Mouse (Mus musculus) forebrain, embryonic 11.5 days (tissue): ENCODE results near the gene Tmem97. TPM values are rescaled to one million over a fixed set of nuclear protein-coding genes. Genes with fewer than 3 reads are reported as not detected.
"Not testable (repeated sequence)": the region's sequence is repeated elsewhere in the genome, so short reads cannot be mapped to it uniquely, and the experiment has no call there.

Experiments used
- ATAC-seq: fragments of 200-750 bp; cut with Nextera tagmentation; replicated peaks from 2 replicates; pipeline ENCODE4 v1.8.0; 2017; ENCODE audit warnings: moderate TSS enrichment; ENCODE audit not compliant: low FRiP score
- DNase-seq: peaks from one replicate; pipeline ENCODE4 v3.0.0-alpha.2; 2017; ENCODE audit warnings: low spot score
- H3K27ac ChIP-seq: fragments of 300-500 bp; sonication (generic); 2 replicates; pipeline ENCODE4 v1.5.1; 2014; ENCODE audit warnings: low read depth, low read length
- H3K27me3 ChIP-seq: fragments of 300-500 bp; sonication (generic); 2 replicates; pipeline ENCODE4 v1.6.1; 2014; ENCODE audit warnings: mild to moderate bottlenecking, low read length, mixed read lengths; ENCODE audit not compliant: control insufficient read depth, insufficient read depth
- H3K36me3 ChIP-seq: fragments of 300-500 bp; sonication (generic); 2 replicates; pipeline ENCODE4 v1.6.1; 2014; ENCODE audit warnings: mild to moderate bottlenecking, low read length, moderate library complexity, mixed read lengths; ENCODE audit not compliant: control insufficient read depth, insufficient read depth
- H3K4me1 ChIP-seq: fragments of 300-500 bp; sonication (generic); replicated peaks from 2 replicates; pipeline ENCODE4 v1.6.1; 2014; ENCODE audit warnings: low read length, mixed read lengths; ENCODE audit not compliant: control insufficient read depth, insufficient read depth
- H3K4me2 ChIP-seq: fragments of 300-500 bp; sonication (generic); 2 replicates; pipeline ENCODE4 v1.6.1; 2014; ENCODE audit warnings: low read depth, mild to moderate bottlenecking, low read length, moderate library complexity, mixed read lengths; ENCODE audit not compliant: severe bottlenecking
- H3K4me3 ChIP-seq: fragments of 300-500 bp; sonication (generic); 2 replicates; pipeline ENCODE4 v1.5.1; 2014; ENCODE audit warnings: low read depth, low read length
- H3K9ac ChIP-seq: fragments of 300-500 bp; sonication (generic); 2 replicates; pipeline ENCODE4 v1.6.1; 2014; ENCODE audit warnings: low read length
- H3K9me3 ChIP-seq: fragments of 300-500 bp; sonication (generic); 2 replicates; pipeline ENCODE4 v1.6.1; 2016; ENCODE audit warnings: low read length, mixed read lengths; ENCODE audit not compliant: control insufficient read depth
- WGBS: fragments of 180-500 bp; shearing (Covaris S2); extraction: QIAGEN DNeasy Blood & Tissue Kit; methylation state at CpG from one replicate; pipeline ENCODE4 v1.1.7; 2014; 5-methylcytosine and 5-hydroxymethylcytosine counted together
- polyA plus RNA-seq: library from polyadenylated mRNA; unstranded; fragments of >200 nt; fragmentation: Nextera tagmentation; extraction: Ambion mirVana; gene quantifications from 2 replicates; pipeline ENCODE4 v1.2.1, GENCODE M21; 2014

Tmem97 gene
- polyA plus RNA-seq, 1 experiment from 2014 or later, result 77.6 TPM

GRCm38 (mm10) chr11:78582848-78583247 lies 32.3 kb upstream of the Tmem97 start:
- no peak for DNase-seq
- H3K4me3 ChIP-seq, result no peak overlapping the region
- no peak overlapping the region for H3K9ac ChIP-seq
- no peak for ATAC-seq
- no peak overlapping the region for H3K27ac ChIP-seq
- no peaks in the 10 kb centered on the region for H3K4me1 ChIP-seq
- no peaks in the 10 kb centered on the region; the same call in 1 of the 2 replicates for H3K9me3 ChIP-seq
- H3K27me3 ChIP-seq, result no peaks in the 10 kb centered on the region
- 92% methylated on average over 6 of the region's 6 CpGs for WGBS
- peaks cover 8% of the 10 kb centered on the region; the same call in 1 of the 2 replicates for H3K36me3 ChIP-seq
- H3K4me2 ChIP-seq, result no peak overlapping the region

DNA sequence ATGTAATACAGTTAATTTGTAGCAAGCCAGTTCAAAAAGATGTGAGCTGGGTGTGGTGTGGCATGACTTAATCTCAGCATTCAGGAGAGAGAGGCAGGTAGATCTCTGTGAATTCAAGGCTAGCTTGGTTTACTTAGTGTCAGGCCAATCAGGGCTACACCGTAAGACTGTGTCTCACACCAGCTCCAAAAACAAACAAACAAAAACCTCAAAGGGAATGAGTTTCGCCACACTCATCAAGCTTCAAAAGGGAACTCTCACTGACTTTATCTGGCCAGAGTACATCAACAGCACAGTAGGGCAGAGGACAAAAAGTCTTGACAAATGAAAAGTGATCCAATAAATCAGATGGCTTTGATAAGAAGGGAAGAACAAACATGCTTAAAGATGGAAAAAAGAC lies 24.4 kb upstream of the Tmem97 start:
- peaks cover 5% of the 10 kb centered on the region; the same call in 1 of the 2 replicates for H3K36me3 ChIP-seq
- H3K9me3 ChIP-seq, result no peaks in the 10 kb centered on the region
- no peak overlapping the region for H3K9ac ChIP-seq
- no peak overlapping the region for H3K4me3 ChIP-seq
- 80% methylated on average over 2 of the region's 2 CpGs for WGBS
- no peak overlapping the region for H3K27ac ChIP-seq
- no peaks in the 10 kb centered on the region for H3K27me3 ChIP-seq
- no peak overlapping the region for H3K4me2 ChIP-seq
- no peaks in the 10 kb centered on the region for H3K4me1 ChIP-seq
- DNase-seq (no peak), ATAC-seq (no peak)

- Histone ChIP-seq H3K4me3 (no peak overlapping the region), H3K4me1 (no peaks in the 10 kb centered on the region), H3K9me3 (no peaks in the 10 kb centered on the region), H3K27ac (no peak overlapping the region), H3K4me2 (no peak overlapping the region), H3K36me3 (peaks cover 5% of the 10 kb centered on the region; the same call in 1 of the 2 replicates), H3K27me3 (no peaks in the 10 kb centered on the region), H3K9ac (no peak overlapping the region)
- DNase-seq (no peak), ATAC-seq (no peak)
- WGBS, result 97% methylated on average over 3 of the region's 3 CpGs
These were observed 24.0 kb upstream of the Tmem97 start for GRCm38 (mm10) chr11:78574536-78574935.

GRCm38 (mm10) chr11:78574031-78574430 lies 23.5 kb upstream of the Tmem97 start:
- ATAC-seq, DNase-seq, H3K9ac ChIP-seq, H3K27ac ChIP-seq, H3K4me2 ChIP-seq, H3K4me1 ChIP-seq, H3K4me3 ChIP-seq, H3K9me3 ChIP-seq, H3K36me3 ChIP-seq, H3K27me3 ChIP-seq: not testable (repeated sequence)
- 91% methylated on average over 3 of the region's 4 CpGs for WGBS

DNA sequence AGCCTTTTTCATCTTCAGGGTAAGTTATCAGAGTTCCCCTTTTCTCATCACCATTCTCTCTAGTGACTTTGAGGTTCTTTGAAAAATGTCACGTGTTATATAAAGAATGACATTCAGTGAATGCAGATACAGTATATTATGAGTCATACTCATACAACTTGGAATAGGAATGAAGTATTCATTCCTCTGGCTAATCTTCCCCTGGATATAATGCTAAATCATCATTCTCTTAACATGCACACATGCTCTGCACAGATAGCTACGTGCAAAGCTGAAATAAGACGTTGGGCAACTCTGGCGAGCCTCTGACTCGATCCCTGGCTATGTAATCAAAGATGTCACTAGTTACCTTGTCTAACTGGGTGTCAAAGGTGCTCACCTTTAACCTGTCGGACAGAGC lies 21.3 kb upstream of the Tmem97 start:
- H3K36me3 ChIP-seq, result peaks cover 5% of the 10 kb centered on the region; the same call in 1 of the 2 replicates
- no peak for ATAC-seq

GRCm38 (mm10) chr11:78571441-78571840 lies 20.9 kb upstream of the Tmem97 start:
- Histone ChIP-seq H3K4me3 (no peak overlapping the region), H3K9ac (no peak overlapping the region), H3K27me3 (no peaks in the 10 kb centered on the region), H3K4me1 (no peaks in the 10 kb centered on the region), H3K9me3 (no peaks in the 10 kb centered on the region), H3K4me2 (no peak overlapping the region), H3K27ac (no peak overlapping the region), H3K36me3 (peaks cover 5% of the 10 kb centered on the region; the same call in 1 of the 2 replicates)
- no peak for ATAC-seq
- WGBS, result 95% methylated on average over 8 of the region's 8 CpGs
- no peak for DNase-seq

More for the DNA sequence above, 21.3 kb upstream of the Tmem97 start:
- Histone ChIP-seq H3K4me3 (no peak overlapping the region), H3K4me2 (no peak overlapping the region), H3K4me1 (no peaks in the 10 kb centered on the region), H3K27ac (no peak overlapping the region), H3K27me3 (no peaks in the 10 kb centered on the region), H3K9me3 (no peaks in the 10 kb centered on the region), H3K9ac (no peak overlapping the region)
- DNase-seq, result no peak
- 97% methylated on average over 6 of the region's 6 CpGs for WGBS

DNA sequence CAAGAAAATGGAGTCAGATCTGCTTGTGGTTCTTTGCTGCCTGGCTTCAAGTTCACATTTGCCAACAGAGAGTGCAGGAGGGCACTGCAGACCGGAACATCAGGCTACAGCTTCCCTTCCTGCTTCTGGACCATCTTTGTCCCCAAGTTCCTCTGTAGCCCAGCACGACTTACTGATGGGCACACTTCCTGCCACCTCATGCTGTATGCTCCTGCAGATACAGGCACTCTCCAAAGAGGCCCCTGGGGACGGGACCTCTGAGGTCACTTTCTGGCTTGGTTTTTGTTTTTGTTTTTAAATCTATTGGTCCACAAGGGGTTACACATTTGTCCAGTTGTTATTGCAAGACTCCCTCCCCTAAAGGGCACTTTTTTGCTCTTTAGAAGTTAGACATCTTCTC lies 19.2 kb upstream of the Tmem97 start:
- DNase-seq (no peak), ATAC-seq (no peak)
- no peak overlapping the region for H3K4me2 ChIP-seq
- H3K36me3 ChIP-seq, result peaks cover 5% of the 10 kb centered on the region; the same call in 1 of the 2 replicates
- WGBS, result 65% methylated on average over 3 of the region's 3 CpGs
- H3K4me3 ChIP-seq, result no peak overlapping the region
- H3K9ac ChIP-seq, result no peak overlapping the region
- no peaks in the 10 kb centered on the region for H3K9me3 ChIP-seq
- H3K27ac ChIP-seq, result no peak overlapping the region
- H3K27me3 ChIP-seq, result no peaks in the 10 kb centered on the region
- no peaks in the 10 kb centered on the region for H3K4me1 ChIP-seq

- H3K4me3 ChIP-seq, result no peak overlapping the region
- H3K27ac ChIP-seq, result no peak overlapping the region
- H3K9me3 ChIP-seq, result no peaks in the 10 kb centered on the region
- no peak overlapping the region for H3K4me2 ChIP-seq
- 90% methylated on average over 10 of the region's 10 CpGs for WGBS
- H3K27me3 ChIP-seq, result no peaks in the 10 kb centered on the region
- no peaks in the 10 kb centered on the region for H3K4me1 ChIP-seq
- DNase-seq (no peak), ATAC-seq (no peak)
- peaks cover 2% of the 10 kb centered on the region; the same call in 1 of the 2 replicates for H3K36me3 ChIP-seq
- no peak overlapping the region for H3K9ac ChIP-seq
These were observed 18.2 kb upstream of the Tmem97 start for GRCm38 (mm10) chr11:78568827-78569226.

DNA sequence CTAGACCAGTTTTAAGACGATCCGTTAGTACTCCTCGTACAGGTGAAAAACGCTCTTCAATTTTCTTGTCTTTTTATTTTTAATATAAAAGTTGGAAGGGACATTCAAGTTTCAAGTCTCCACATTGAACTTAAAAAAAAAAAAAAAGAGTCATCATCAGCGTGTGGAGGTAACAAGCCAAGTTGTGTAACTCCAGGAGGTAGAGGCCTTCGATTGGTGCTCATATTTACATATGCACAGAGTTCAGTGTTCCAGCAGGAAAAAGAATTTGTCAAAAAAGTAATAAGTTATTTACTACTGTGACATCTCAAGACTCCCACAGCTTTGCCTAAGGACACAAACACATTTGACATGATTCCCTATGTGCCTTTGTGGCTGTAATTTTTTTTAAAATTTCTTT lies 17.0 kb upstream of the Tmem97 start:
- peaks cover 2% of the 10 kb centered on the region; the same call in 1 of the 2 replicates for H3K36me3 ChIP-seq

More for the DNA sequence above, 17.0 kb upstream of the Tmem97 start:
- Histone ChIP-seq H3K27me3 (no peaks in the 10 kb centered on the region), H3K9ac (no peak overlapping the region), H3K4me1 (no peaks in the 10 kb centered on the region), H3K9me3 (no peaks in the 10 kb centered on the region), H3K27ac (no peak overlapping the region), H3K4me2 (no peak overlapping the region), H3K4me3 (no peak overlapping the region)
- 96% methylated on average over 6 of the region's 6 CpGs for WGBS
- ATAC-seq (no peak), DNase-seq (no peak)
